Mouse (Mus musculus) erythroid progenitor cell, adult 5-6 weeks (primary cell): Measurements from ENCODE around the gene Pik3cd. TPM values are rescaled to one million over a fixed set of nuclear protein-coding genes. Genes with fewer than 3 reads are reported as not detected.
"Not testable (repeated sequence)": the region's sequence is repeated elsewhere in the genome, so short reads cannot be mapped to it uniquely, and the experiment has no call there.

Source experiments
- ATAC-seq: replicated peaks from 2 replicates; pipeline ENCODE4 v1.8.0; 2016; ENCODE audit warnings: moderate number of reproducible peaks, mild to moderate bottlenecking, moderate TSS enrichment, inconsistent platforms; ENCODE audit not compliant: poor library complexity, low FRiP score, severe bottlenecking
- total RNA-seq, 2 experiments: library from RNA; stranded (forward) in 1 of 2; stranded (reverse) in 1 of 2; fragments of 150-400 nt in 1 of 2; fragments of 186-747, 209-891 nt in 1 of 2; gene quantifications; 2 replicates each; pipeline versions ENCODE4 v1.2.3 to v1.2.4; 2015 to 2017; ENCODE audit warnings: low replicate concordance in 2 of 2

Gene Pik3cd
- total RNA-seq, 2 experiments from 2014 or later = 5.9 to 16.3 TPM

GRCm38 (mm10) chr4:149619988-149620387 lies 82.4 kb downstream of the Pik3cd start:
- no peak for ATAC-seq

- ATAC-seq = not testable (repeated sequence)
Observed at GRCm38 (mm10) chr4:149616999-149617398, 85.4 kb downstream of the Pik3cd start.

- ATAC-seq = no peak
Observed at GRCm38 (mm10) chr4:149614869-149615268, 87.5 kb downstream of the Pik3cd start.

- ATAC-seq = not testable (repeated sequence)
Observed at GRCm38 (mm10) chr4:149613497-149613896, 88.9 kb downstream of the Pik3cd start.

GRCm38 (mm10) chr4:149611376-149612044 lies 90.9 kb downstream of the Pik3cd start:
- no peak for ATAC-seq

GRCm38 (mm10) chr4:149609256-149610025 lies 92.9 kb downstream of the Pik3cd start:
- no peak for ATAC-seq

GRCm38 (mm10) chr4:149608309-149608638 lies 94.1 kb downstream of the Pik3cd start:
- ATAC-seq = no peak

- ATAC-seq = no peak
Observed at GRCm38 (mm10) chr4:149607591-149608308, 94.6 kb downstream of the Pik3cd start.

GRCm38 (mm10) chr4:149606766-149607358 lies 95.5 kb downstream of the Pik3cd start:
- no peak for ATAC-seq

GRCm38 (mm10) chr4:149606056-149606455 lies 96.3 kb downstream of the Pik3cd start:
- ATAC-seq = no peak

- ATAC-seq = no peak
Observed at GRCm38 (mm10) chr4:149604518-149604917, 97.9 kb downstream of the Pik3cd start.

GRCm38 (mm10) chr4:149603860-149604259 lies 98.5 kb downstream of the Pik3cd start:
- no peak for ATAC-seq

- ATAC-seq = no peak
Observed at GRCm38 (mm10) chr4:149602236-149602635, 100.1 kb downstream of the Pik3cd start.

GRCm38 (mm10) chr4:149601484-149601883 lies 100.9 kb downstream of the Pik3cd start:
- ATAC-seq = no peak

- no peak for ATAC-seq
Observed at GRCm38 (mm10) chr4:149600130-149600529, 102.2 kb downstream of the Pik3cd start.

- no peak for ATAC-seq
Observed at GRCm38 (mm10) chr4:149599549-149599948, 102.8 kb downstream of the Pik3cd start.
